Mouse (Mus musculus) lung, embryonic 16.5 days (tissue): ENCODE data around the gene Olfr1458. TPM values are rescaled to one million over a fixed set of nuclear protein-coding genes. Genes with fewer than 3 reads are reported as not detected.

ENCODE experiments used
- ATAC-seq: fragments of 200-750 bp; cut with Nextera tagmentation; 2 replicates; pipeline ENCODE4 v1.8.0; 2017; ENCODE audit warnings: low read depth, mild to moderate bottlenecking, moderate library complexity
- H3K27ac ChIP-seq: fragments of 300-500 bp; sonication (generic); 2 replicates; pipeline ENCODE4 v1.5.1; 2014; ENCODE audit warnings: mild to moderate bottlenecking, control low read depth, low read length
- H3K27me3 ChIP-seq: fragments of 300-500 bp; sonication (generic); 2 replicates; pipeline ENCODE4 v1.6.1; 2014; ENCODE audit warnings: low read depth, low read length, mixed read lengths; ENCODE audit not compliant: control insufficient read depth, insufficient read depth
- H3K36me3 ChIP-seq: fragments of 300-500 bp; sonication (generic); 2 replicates; pipeline ENCODE4 v1.6.1; 2014; ENCODE audit warnings: low read length; ENCODE audit not compliant: control insufficient read depth, insufficient read depth
- H3K4me1 ChIP-seq: fragments of 300-500 bp; sonication (generic); replicated peaks from 2 replicates; pipeline ENCODE4 v1.6.1; 2014; ENCODE audit warnings: low read length, mixed read lengths; ENCODE audit not compliant: control insufficient read depth, insufficient read depth
- H3K4me2 ChIP-seq: fragments of 300-500 bp; sonication (generic); 2 replicates; pipeline ENCODE4 v1.6.1; 2014; ENCODE audit warnings: low read depth, low read length, control low read depth
- H3K4me3 ChIP-seq: fragments of 300-500 bp; sonication (generic); 2 replicates; pipeline ENCODE4 v1.5.1; 2014; ENCODE audit warnings: mild to moderate bottlenecking, low read length, control low read depth
- H3K9ac ChIP-seq: fragments of 300-500 bp; sonication (generic); 2 replicates; pipeline ENCODE4 v1.6.1; 2014; ENCODE audit warnings: low read length, control low read depth
- H3K9me3 ChIP-seq: fragments of 300-500 bp; sonication (generic); 2 replicates; pipeline ENCODE4 v1.6.1; 2016; ENCODE audit warnings: low read length; ENCODE audit not compliant: control insufficient read depth
- WGBS: fragments of 180-500 bp; shearing (Covaris S2); extraction: QIAGEN DNeasy Blood & Tissue Kit; methylation state at CpG from one replicate; pipeline ENCODE4 v1.1.7; 2014; 5-methylcytosine and 5-hydroxymethylcytosine counted together
- polyA plus RNA-seq: library from polyadenylated mRNA; unstranded; fragments of >200 nt; fragmentation: Nextera tagmentation; extraction: Ambion mirVana; gene quantifications from 2 replicates; pipeline ENCODE4 v1.2.1, GENCODE M21; 2015

Olfr1458 gene
- polyA plus RNA-seq = not detected in 2 replicates

DNA sequence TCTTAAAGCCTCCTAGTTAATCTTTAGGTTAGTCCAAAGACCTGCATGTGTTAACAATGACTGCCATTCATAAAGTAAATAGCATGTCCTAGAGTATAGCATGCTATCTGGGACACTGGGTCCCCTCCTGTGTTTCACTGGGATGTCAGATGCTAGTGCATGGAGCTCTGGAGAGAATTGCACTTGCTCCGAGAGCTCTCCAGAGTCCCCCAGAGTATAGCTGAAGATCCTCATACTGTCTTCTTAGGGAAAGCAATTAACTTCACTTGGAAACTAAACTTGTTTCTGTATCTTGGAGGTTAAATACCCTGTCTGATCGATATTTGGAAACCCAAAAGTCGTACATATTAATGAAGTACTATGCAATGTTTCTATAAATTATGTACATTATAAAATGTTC is at the start of gene Olfr1458:
Olfr1458 (minus strand) TSS at position 101 of the 400 bp plus-strand sequence.
- Histone ChIP-seq H3K9me3 (no peaks in the 10 kb centered on the region; the same call in 1 of the 2 replicates), H3K27me3 (no peaks in the 10 kb centered on the region), H3K27ac (no peak within 1 kb of the TSS), H3K36me3 (no peaks in the 10 kb centered on the region), H3K9ac (no peak within 1 kb of the TSS), H3K4me2 (no peak within 1 kb of the TSS), H3K4me3 (no peak within 1 kb of the TSS), H3K4me1 (no peaks in the 10 kb centered on the region)
- WGBS = 74% methylated on average over 3 of the region's 3 CpGs
- no peak for ATAC-seq

- no peak for ATAC-seq
- Histone ChIP-seq H3K36me3 (no peaks in the 10 kb centered on the region), H3K9me3 (no peaks in the 10 kb centered on the region; the same call in 1 of the 2 replicates), H3K4me3 (no peak within 1 kb of the TSS), H3K27me3 (no peaks in the 10 kb centered on the region), H3K4me1 (no peaks in the 10 kb centered on the region), H3K9ac (no peak within 1 kb of the TSS), H3K27ac (no peak within 1 kb of the TSS), H3K4me2 (no peak within 1 kb of the TSS)
- WGBS = 57% methylated on average over 1 of the region's 1 CpGs
These were observed 42.9 kb upstream of the Olfr1458 start, which contains the start of gene Olfr1459 for GRCm38 (mm10) chr19:13149449-13149848. Olfr1459 (minus strand) TSS chr19:13149549.

- no peak within 1 kb of the TSS for H3K4me3 ChIP-seq
- H3K4me2 ChIP-seq = no peak within 1 kb of the TSS
- H3K9me3 ChIP-seq = no peaks in the 10 kb centered on the region; the same call in 1 of the 2 replicates
- H3K9ac ChIP-seq = no peak within 1 kb of the TSS
- WGBS = 66% methylated on average over 2 of the region's 2 CpGs
- H3K27me3 ChIP-seq = no peaks in the 10 kb centered on the region
- ATAC-seq = no peak
- H3K4me1 ChIP-seq = no peaks in the 10 kb centered on the region
- H3K27ac ChIP-seq = no peak within 1 kb of the TSS
- H3K36me3 ChIP-seq = no peaks in the 10 kb centered on the region
These were observed 8.8 kb downstream of the Olfr1458 start, which contains the start of gene Olfr1457 for GRCm38 (mm10) chr19:13097791-13098190. Olfr1457 (minus strand) TSS chr19:13097891.

DNA sequence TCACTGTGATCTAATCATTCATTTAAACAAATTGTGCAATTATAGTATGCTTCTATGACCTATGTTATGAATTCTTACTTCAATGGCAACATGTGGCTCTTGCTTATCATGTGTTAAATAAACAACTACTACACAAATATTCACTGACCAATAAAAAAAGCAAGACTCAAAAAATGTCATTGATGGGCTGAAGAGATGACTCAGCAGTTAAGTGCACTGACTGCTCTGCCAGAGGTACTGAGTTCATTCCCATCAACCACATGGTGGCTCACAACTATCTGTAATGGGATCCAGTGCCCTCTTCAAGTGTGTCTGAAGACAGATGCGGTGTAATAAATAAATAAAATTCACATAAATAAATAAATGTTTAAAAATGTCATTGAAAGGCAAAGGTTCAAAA is 12.7 kb downstream of the Olfr1458 start:
- Histone ChIP-seq H3K4me1 (no peaks in the 10 kb centered on the region), H3K27me3 (no peaks in the 10 kb centered on the region), H3K27ac (no peak overlapping the region), H3K36me3 (no peaks in the 10 kb centered on the region), H3K4me2 (no peak overlapping the region), H3K4me3 (no peak overlapping the region), H3K9me3 (no peaks in the 10 kb centered on the region), H3K9ac (no peak overlapping the region)
- ATAC-seq = no peak
- 80% methylated on average over 1 of the region's 1 CpGs for WGBS

- H3K27me3 ChIP-seq = no peaks in the 10 kb centered on the region
- no peaks in the 10 kb centered on the region for H3K4me1 ChIP-seq
- no peak within 1 kb of the TSS for H3K4me2 ChIP-seq
- no peak within 1 kb of the TSS for H3K27ac ChIP-seq
- H3K9me3 ChIP-seq = peaks cover 2% of the 10 kb centered on the region; the same call in 1 of the 2 replicates
- H3K9ac ChIP-seq = no peak within 1 kb of the TSS
- no peak within 1 kb of the TSS for H3K4me3 ChIP-seq
- no peaks in the 10 kb centered on the region for H3K36me3 ChIP-seq
- no peak for ATAC-seq
- WGBS = 56% methylated on average over 2 of the region's 2 CpGs
These were observed 46.3 kb downstream of the Olfr1458 start, which contains the start of gene Olfr1454 for GRCm38 (mm10) chr19:13060310-13060709. Olfr1454 (plus strand) TSS chr19:13060610.

Other genes with a start within 250 kb of the Olfr1458 start
- gene Olfr1444, start 249.5 kb downstream of the Olfr1458 start, polyA plus RNA-seq = not detected in 2 replicates
- gene Olfr1445, start 222.9 kb downstream of the Olfr1458 start, polyA plus RNA-seq = not detected in 2 replicates
- not detected in 2 replicates for gene Olfr1446, start 213.3 kb downstream of the Olfr1458 start, polyA plus RNA-seq
- not detected in 2 replicates for gene Olfr1447, start 203.0 kb downstream of the Olfr1458 start, polyA plus RNA-seq
- not detected in 2 replicates for gene Olfr1448, start 182.4 kb downstream of the Olfr1458 start, polyA plus RNA-seq
- gene Olfr1449, start 175.9 kb downstream of the Olfr1458 start, polyA plus RNA-seq = not detected in 2 replicates
- gene Olfr1450, start 156.5 kb downstream of the Olfr1458 start, polyA plus RNA-seq = not detected in 2 replicates
- gene Olfr1451, start 111.8 kb downstream of the Olfr1458 start, polyA plus RNA-seq = not detected in 2 replicates
- not detected in 2 replicates for gene Olfr1453, start 78.4 kb downstream of the Olfr1458 start, polyA plus RNA-seq
- gene Olfr1454, start 46.2 kb downstream of the Olfr1458 start, polyA plus RNA-seq = not detected in 2 replicates
- not detected in 2 replicates for gene Olfr1457, start 8.9 kb downstream of the Olfr1458 start, polyA plus RNA-seq
- not detected in 2 replicates for gene Olfr1459, start 42.8 kb upstream of the Olfr1458 start, polyA plus RNA-seq
- not detected in 2 replicates for gene Olfr1461, start 56.2 kb upstream of the Olfr1458 start, polyA plus RNA-seq
- gene Olfr1462, start 79.0 kb upstream of the Olfr1458 start, polyA plus RNA-seq = not detected in 2 replicates
- gene Olfr1463, start 124.6 kb upstream of the Olfr1458 start, polyA plus RNA-seq = not detected in 2 replicates
- not detected in 2 replicates for gene Olfr1465, start 208.8 kb upstream of the Olfr1458 start, polyA plus RNA-seq
- not detected in 2 replicates for gene Olfr1466, start 232.1 kb upstream of the Olfr1458 start, polyA plus RNA-seq